Mouse (Mus musculus): ENCODE data around the gene Etnk2.

The Etnk2 gene

GRCm38 (mm10) chr1:133383157-133383783 lies 19.9 kb downstream of the Etnk2 start:
- no peak for DNase-seq

- peak; percentile 58 to 69 for DNase-seq
Measured at GRCm38 (mm10) chr1:133385506-133385905, 22.1 kb downstream of the Etnk2 start.

- no peak for DNase-seq
Measured at GRCm38 (mm10) chr1:133386209-133386608, 22.8 kb downstream of the Etnk2 start.

- no peak for DNase-seq
Measured at GRCm38 (mm10) chr1:133387539-133388268, 24.3 kb downstream of the Etnk2 start.

DNA sequence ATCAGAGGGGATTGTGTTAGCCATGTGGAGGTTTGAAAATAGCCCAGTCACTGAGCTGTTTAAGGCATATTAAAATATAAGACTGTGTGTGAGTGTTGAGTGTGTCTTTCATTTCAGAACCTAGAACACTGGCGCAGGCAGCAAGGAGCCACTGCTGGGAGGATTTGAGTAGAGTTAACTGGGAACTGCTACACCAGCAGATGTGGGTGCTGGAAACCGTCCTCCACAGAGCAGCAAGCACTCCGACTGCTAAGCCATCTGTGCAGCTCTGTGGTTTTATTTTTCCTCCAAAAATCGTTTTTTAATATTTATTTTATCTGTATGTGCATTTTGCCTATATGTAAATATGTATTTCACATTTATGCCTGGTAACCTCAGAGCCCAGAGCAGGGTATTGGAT lies 31.3 kb downstream of the Etnk2 start:
- no peak for DNase-seq

GRCm38 (mm10) chr1:133396693-133397092 lies 33.3 kb downstream of the Etnk2 start:
- no peak for DNase-seq

GRCm38 (mm10) chr1:133397094-133397482 lies 33.7 kb downstream of the Etnk2 start:
- no peak for DNase-seq

DNA sequence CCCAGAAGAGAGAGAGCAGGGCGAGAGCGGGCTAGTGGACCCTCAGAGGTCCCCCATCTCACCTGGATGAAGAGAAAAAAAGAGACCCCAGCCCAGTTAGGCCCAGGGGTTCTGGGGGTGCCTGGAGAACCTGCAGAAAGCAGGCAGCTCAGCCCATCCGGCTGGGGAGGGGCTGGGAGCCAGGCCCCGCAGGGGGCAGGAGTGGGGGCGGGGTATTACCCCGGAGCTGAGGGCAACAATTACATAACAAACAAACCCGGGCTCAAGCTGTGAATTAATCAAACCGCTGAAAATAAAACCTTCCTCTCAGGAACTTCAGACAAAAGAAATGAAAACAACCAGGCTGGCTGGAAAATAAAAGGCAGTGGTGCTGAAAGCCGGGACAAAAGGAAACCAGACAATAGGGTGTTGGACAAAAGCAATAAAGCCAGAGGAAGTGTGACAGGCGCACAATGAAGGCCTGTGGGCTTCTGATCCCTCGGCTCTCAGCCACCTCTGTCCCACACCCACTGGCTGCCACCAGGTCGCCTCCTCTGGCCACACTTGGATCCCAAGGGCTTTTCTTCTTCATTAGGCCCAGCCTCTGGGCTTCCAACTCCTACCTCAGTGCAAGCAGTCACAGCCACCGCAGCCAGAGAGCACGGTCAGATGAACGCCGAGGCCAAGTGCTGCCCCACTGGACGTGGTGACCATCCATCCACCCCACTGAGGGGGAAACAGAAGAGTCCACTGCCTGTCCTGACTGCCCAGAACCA lies 34.3 kb downstream of the Etnk2 start:
- DNase-seq, result no peak

GRCm38 (mm10) chr1:133400014-133400725 lies 36.8 kb downstream of the Etnk2 start:
- peak in 1 of 2 experiments; percentile 29 for DNase-seq

- DNase-seq, result no peak
Measured at GRCm38 (mm10) chr1:133404005-133404404, 40.6 kb downstream of the Etnk2 start.

- no peak for DNase-seq
Measured at GRCm38 (mm10) chr1:133406614-133407013, 43.2 kb downstream of the Etnk2 start.

- no peak for DNase-seq
Measured at GRCm38 (mm10) chr1:133407436-133407835, 44.1 kb downstream of the Etnk2 start.

GRCm38 (mm10) chr1:133408321-133408720 lies 44.9 kb downstream of the Etnk2 start:
- DNase-seq, result no peak

GRCm38 (mm10) chr1:133408880-133409516 lies 45.6 kb downstream of the Etnk2 start:
- DNase-seq, result no peak

GRCm38 (mm10) chr1:133409786-133410185 lies 46.4 kb downstream of the Etnk2 start:
- no peak for DNase-seq

DNA sequence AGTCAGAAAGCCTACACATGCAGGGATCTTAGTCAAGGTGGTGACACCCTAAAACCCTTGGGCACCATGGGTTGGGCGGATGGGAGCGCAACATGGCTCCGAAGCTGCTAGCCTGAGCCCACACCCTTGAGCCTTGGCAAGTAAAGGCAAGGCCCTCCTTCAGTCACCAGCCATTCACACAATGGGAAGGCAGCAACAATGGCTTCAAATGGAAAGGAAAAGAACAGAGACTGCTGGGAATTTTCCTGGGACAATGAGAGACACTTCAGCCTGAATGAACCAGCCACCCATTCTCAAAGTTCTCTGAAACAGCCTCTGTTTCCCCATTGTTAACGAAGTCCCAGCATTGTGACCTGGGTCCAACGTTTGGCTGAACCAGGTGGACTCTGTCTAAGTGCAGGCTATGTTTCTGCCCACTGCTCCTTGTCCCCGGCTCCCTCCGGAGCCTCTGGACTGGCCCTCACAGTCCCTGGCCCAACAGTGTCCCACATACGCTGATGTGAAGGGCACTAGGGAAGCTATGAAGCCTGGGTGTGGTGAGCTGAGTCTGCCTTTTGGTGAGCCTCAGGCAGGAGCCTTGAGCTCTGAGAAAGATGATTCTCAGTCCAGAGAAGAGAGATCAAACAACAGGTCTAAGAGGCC lies 48.3 kb downstream of the Etnk2 start:
- no peak for DNase-seq

- no peak for DNase-seq
Measured at GRCm38 (mm10) chr1:133412941-133413340, 49.6 kb downstream of the Etnk2 start.

GRCm38 (mm10) chr1:133415086-133415485 lies 51.7 kb downstream of the Etnk2 start:
- DNase-seq, result no peak

DNA sequence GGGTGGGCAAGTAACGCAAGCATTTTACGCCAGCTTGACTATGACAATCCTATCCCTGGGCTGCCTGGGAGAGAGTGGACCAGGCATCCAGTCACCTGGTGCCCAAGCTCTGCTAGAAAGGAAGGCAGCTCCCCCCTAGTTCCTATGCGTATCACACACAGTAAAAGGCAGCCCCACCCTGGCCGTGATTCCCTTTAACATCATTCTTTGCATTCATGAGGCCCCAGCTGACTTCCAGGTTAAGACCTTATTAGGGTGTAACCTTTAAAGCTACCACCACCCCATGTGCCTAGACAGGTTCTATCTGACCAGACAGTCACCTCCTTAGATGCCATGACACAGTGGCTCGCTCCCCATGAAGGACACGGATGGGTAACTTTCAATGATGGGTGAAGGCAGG lies 52.1 kb downstream of the Etnk2 start:
- DNase-seq, result no peak

DNA sequence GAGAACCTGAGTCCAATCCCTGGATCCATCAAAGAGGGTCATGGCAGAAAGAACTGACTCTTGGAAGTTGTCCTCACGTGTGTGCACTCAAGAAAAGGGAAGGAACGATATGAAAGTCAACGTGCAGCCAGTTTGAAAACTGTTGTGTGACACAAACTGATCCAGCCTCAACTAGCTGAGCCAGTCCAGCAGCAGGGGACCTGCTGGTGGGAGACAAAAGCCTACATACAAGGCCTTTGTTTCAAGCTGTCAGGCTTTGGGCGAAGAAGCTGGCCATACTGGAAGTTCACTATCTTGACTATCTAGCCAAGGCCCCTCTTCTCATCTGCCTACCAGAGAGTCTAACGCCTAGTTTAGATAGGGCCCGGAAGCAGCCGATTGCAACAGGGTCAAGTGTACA lies 53.1 kb downstream of the Etnk2 start:
- DNase-seq, result no peak

DNA sequence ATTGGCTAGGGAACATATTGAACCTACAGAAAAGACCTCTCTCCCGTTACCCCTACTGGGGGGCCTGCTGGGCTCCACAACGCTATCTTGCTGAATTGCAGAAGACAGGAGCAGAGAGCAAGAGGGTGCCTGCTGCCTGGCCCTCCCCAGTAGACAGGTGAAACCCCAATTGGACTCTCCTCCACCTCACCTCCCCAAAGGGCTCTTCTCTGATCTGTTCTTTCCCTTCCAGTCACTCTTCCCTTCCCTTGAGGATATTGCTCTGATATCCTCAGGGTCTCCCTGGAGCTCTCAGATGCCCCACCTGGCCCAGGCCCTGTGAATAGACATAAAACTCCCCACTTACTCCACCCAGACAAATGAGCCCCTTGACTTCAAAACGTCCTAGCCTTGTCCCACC lies 53.7 kb downstream of the Etnk2 start:
- no peak for DNase-seq

- DNase-seq, result no peak
Measured at GRCm38 (mm10) chr1:133417539-133417938, 54.2 kb downstream of the Etnk2 start.

Measured in thymus, adult 18-20 months (tissue).